Mouse (Mus musculus) thymus, adult 2 months (tissue): ENCODE measurements at regions not wholly inside any gene's neighbourhood (a gene's known extent, or its start where the extent isn't known, plus 50 kb on each side); places are given as distances from the start of the nearest gene placed in this dataset.

Experiments
- DNase-seq: peaks from one replicate; pipeline ENCODE4 v3.0.0; 2021
- H3K27ac ChIP-seq: fragments of 200-500 bp; 2 replicates; pipeline ENCODE4 v1.5.1; 2012; ENCODE audit warnings: low read length, control low read depth; ENCODE audit not compliant: control insufficient read depth, insufficient read depth
- H3K27me3 ChIP-seq: fragments of 200-500 bp; 2 replicates; pipeline ENCODE4 v1.6.1; 2012; ENCODE audit warnings: mild to moderate bottlenecking, low read length, moderate library complexity, mixed read lengths; ENCODE audit not compliant: control insufficient read depth, insufficient read depth
- H3K36me3 ChIP-seq: fragments of 200-500 bp; 2 replicates; pipeline ENCODE4 v1.6.1; 2012; ENCODE audit warnings: mild to moderate bottlenecking, low read length, moderate library complexity; ENCODE audit not compliant: control insufficient read depth, insufficient read depth
- H3K4me1 ChIP-seq: fragments of 200-500 bp; replicated peaks from 2 replicates; pipeline ENCODE4 v1.6.1; 2012; ENCODE audit warnings: low read length; ENCODE audit not compliant: control insufficient read depth, insufficient read depth
- H3K4me3 ChIP-seq: fragments of 200-500 bp; 2 replicates; pipeline ENCODE4 v1.5.1; 2012; ENCODE audit warnings: mild to moderate bottlenecking, low read length, control low read depth, moderate library complexity; ENCODE audit not compliant: control insufficient read depth, insufficient read depth
- CTCF ChIP-seq: fragments of 200-500 bp; IDR thresholded peaks from 2 replicates; pipeline ENCODE4 v1.5.1; 2012; ENCODE audit warnings: mild to moderate bottlenecking, control low read depth, low read length, moderate library complexity, borderline replicate concordance; ENCODE audit not compliant: control insufficient read depth, poor library complexity, insufficient read depth; ENCODE audit errors: extremely low read depth
- POLR2A ChIP-seq: fragments of 200-500 bp; IDR thresholded peaks from 2 replicates; pipeline ENCODE4 v1.6.1; 2012; ENCODE audit warnings: mild to moderate bottlenecking, low read length, control low read depth, moderate library complexity; ENCODE audit not compliant: control insufficient read depth, poor library complexity, insufficient read depth; ENCODE audit errors: extremely low read depth
- WGBS: fragments of 180-500 bp; shearing (Covaris S2); methylation state at CpG from one replicate; pipeline ENCODE4 v1.1.7; 2018; 5-methylcytosine and 5-hydroxymethylcytosine counted together

DNA sequence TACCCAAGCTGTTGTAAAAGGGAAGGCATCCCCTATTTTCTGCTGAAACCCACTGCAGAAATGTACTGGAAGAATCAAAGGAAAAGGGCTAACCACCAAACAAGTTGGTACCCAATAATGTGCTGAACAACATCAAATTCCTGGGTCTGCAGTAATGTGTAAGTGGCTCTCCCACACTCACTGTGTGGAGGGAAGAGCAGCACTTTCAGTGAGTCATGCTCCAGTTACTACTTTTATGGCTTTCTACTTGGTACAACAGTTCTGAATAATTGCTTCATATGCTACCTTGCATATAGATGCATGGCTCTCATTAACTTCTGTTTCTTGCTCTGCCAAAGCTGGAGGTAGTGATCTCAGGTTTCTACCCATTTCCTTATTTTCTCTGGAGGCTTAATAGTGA, 427.8 kb downstream of the 1700129C05Rik start:
- Histone ChIP-seq H3K27me3 (no peaks in the 10 kb centered on the region), H3K4me3 (no peak overlapping the region), H3K36me3 (no peaks in the 10 kb centered on the region), H3K4me1 (no peaks in the 10 kb centered on the region), H3K27ac (no peak overlapping the region)
- no peak for DNase-seq
- TF ChIP-seq CTCF, result no peak
- no peak for TF ChIP-seq POLR2A

DNA sequence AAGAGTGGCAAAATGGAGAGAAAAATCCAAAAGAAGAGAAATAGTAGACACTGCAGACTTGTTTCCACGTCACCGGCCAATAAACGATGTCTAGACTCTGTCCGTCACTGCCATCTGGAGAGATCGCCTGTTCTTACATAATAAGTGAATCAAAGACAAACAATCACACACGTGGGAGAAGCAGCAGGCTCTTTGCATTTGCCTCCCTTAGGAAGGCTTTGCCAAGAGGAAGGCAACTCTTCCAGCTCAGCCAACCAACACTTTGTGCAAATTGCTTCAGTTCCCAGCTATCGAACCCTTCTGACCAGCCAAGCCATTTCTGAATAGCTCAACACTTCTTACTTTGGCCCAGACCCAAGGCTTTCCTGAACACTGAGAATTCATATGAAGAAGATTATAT, 432.8 kb downstream of the 1700129C05Rik start:
- H3K4me3 ChIP-seq, result no peak overlapping the region
- DNase-seq, result no peak
- H3K36me3 ChIP-seq, result no peaks in the 10 kb centered on the region
- H3K4me1 ChIP-seq, result no peaks in the 10 kb centered on the region
- H3K27me3 ChIP-seq, result no peaks in the 10 kb centered on the region
- TF ChIP-seq CTCF (no peak), POLR2A (no peak)
- no peak overlapping the region for H3K27ac ChIP-seq
- 90% methylated on average over 7 of the region's 7 CpGs for WGBS

DNA sequence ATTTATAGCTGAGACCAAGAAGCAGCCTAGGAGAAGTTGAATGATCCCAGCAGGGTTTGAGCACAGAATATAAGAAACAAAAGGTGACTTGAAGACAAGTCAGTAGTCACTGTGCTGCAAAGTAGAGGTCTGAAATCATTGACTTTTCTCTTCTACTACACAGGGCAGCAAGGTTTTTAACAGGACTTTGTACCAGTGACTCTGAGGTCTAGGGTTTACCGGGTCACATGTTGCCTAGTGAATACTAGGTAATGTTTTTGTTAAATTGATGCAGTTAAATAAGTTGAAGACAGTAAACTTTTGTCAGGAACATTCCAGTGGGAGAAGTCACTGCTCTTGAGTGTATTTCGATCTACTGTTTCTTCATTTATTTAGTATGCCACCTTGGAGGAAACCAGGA, 433.4 kb downstream of the 1700129C05Rik start:
- no peak for DNase-seq
- WGBS, result 92% methylated on average over 2 of the region's 2 CpGs
- TF ChIP-seq POLR2A (no peak), CTCF (no peak)
- no peaks in the 10 kb centered on the region for H3K27me3 ChIP-seq
- no peak overlapping the region for H3K27ac ChIP-seq
- no peaks in the 10 kb centered on the region for H3K4me1 ChIP-seq
- H3K4me3 ChIP-seq, result no peak overlapping the region
- no peaks in the 10 kb centered on the region for H3K36me3 ChIP-seq

DNA sequence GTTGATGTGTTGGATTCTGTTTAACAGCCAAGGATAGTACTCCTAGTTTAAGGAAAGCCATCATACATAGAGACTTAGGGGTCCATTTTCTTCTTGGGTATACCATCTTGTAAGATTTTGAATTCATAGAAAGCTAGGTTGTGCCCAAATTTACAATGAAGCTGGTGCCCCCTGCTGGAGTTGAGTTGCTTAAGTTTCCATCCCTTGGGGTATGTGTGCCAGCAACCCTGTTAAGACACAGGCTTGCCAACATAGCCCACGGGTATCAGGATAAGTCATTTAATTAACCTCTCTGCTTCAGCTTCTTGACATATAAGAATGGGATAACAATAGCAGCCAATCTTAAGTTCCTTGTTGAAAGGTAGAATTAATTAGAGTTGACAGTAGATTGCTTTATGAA, 440.9 kb downstream of the 1700129C05Rik start:
- 27% methylated on average over 1 of the region's 1 CpGs for WGBS
- Histone ChIP-seq H3K27me3 (no peaks in the 10 kb centered on the region), H3K4me1 (no peaks in the 10 kb centered on the region), H3K27ac (no peak overlapping the region), H3K36me3 (no peaks in the 10 kb centered on the region), H3K4me3 (no peak overlapping the region)
- TF ChIP-seq CTCF (no peak), POLR2A (no peak)
- peak; percentile 3 for DNase-seq

DNA sequence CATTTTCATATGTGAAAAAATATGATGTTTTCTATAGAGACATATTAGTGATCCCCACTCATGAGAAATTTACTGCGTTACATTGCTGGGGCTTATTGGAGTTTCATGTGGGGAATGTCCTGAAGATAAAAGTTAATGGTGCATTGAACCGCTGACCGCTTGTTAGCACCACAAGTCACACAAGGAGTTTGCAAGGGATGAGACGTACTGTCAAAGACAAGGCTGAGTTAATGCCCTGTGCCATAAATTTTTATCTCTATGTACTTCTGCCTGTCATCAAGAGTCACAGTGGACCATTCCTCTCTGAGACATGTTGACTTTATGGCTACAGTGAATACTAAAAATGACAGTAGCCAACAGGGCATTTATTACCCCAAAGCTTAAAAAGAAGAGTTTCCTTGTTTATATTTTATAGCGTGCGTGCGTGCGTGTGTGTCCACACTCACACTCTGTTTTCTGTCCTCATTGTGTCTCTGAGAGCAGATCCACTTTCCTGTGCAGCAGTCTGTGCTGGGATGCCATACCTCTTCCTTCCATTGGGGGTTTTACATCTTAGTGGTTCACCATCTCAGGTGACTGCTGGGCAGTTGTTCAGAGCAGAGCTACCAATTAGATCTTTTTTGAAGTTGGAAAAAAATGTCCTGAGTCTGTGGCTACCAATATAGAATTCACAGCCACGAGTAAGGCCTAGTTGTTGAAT, 451.4 kb downstream of the 1700129C05Rik start:
- 93% methylated on average over 9 of the region's 9 CpGs for WGBS
- TF ChIP-seq CTCF (no peak), POLR2A (no peak)
- no peaks in the 10 kb centered on the region for H3K4me1 ChIP-seq
- no peaks in the 10 kb centered on the region for H3K36me3 ChIP-seq
- DNase-seq, result no peak
- H3K27me3 ChIP-seq, result no peaks in the 10 kb centered on the region
- H3K4me3 ChIP-seq, result no peak overlapping the region
- no peak overlapping the region for H3K27ac ChIP-seq

DNA sequence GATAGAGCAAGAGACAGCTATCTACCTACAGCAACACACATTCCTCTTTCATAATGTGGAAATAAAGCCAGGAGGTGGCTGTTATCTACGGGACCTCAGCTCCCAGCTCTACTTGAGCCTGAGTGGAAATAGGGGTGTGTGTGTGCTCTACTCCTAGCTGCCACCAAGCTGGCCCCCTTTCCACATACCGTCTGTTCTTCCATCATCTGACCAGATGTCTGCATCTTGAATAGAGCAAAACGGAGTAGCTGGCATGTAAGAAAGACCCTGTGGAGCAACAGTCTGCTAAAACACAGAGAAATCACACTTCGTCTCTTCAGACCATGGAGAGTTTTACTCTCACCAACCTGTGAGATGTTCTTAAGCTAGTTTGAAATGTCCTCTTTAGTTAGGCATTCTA, 454.9 kb downstream of the 1700129C05Rik start:
- Histone ChIP-seq H3K4me1 (no peaks in the 10 kb centered on the region), H3K27ac (no peak overlapping the region), H3K27me3 (no peaks in the 10 kb centered on the region), H3K4me3 (no peak overlapping the region), H3K36me3 (no peaks in the 10 kb centered on the region)
- DNase-seq, result no peak
- WGBS, result 92% methylated on average over 4 of the region's 4 CpGs
- TF ChIP-seq CTCF (no peak), POLR2A (no peak)

DNA sequence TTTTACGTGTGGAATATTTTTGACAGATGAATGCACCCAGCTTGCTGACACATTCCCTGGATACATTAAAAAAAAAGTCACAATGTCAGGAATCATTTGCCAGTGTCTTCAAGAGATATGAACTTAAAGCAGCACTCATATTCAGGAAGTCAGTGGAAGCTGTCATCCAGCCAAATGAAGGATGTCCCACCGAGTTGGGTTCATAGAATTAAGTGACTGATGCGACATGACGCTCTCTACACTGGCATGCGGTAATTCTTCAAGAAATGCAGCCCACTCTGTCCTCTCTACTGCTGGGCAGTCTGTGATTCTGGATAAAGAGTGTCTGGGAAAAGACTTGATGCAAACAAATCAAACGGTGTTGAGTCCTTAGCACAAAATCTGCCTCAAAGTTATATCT, 463.9 kb downstream of the 1700129C05Rik start:
- TF ChIP-seq POLR2A (no peak), CTCF (no peak)
- no peak for DNase-seq
- H3K4me1 ChIP-seq, result no peaks in the 10 kb centered on the region
- no peaks in the 10 kb centered on the region for H3K36me3 ChIP-seq
- H3K27me3 ChIP-seq, result no peaks in the 10 kb centered on the region
- no peak overlapping the region for H3K27ac ChIP-seq
- 86% methylated on average over 6 of the region's 6 CpGs for WGBS
- H3K4me3 ChIP-seq, result no peak overlapping the region

DNA sequence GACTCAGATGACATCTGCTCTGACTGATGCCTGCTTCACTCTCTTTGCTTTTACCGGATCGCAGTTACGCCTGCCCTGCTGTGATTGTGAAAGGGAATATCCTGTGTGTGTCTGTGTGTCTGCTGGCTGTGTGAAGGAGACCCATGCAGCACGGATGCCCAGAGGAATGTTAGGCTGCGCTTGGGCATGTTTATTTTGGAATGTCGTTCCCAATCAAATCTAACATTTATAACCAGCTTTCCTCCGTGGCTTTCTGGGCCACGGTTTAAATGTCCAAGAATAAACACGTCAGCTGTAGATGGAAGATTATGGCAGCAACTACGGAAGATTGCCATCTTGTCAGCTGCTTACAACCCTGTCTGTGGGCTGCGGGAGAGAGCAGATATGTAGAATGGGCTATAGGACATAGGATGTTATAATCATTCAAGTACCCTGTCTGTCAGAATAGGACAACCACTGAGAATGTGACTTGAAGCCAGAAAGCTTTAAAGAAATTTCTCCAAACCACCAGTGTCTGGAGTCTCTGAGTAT, 464.5 kb downstream of the 1700129C05Rik start:
- DNase-seq, result no peak
- WGBS, result 81% methylated on average over 11 of the region's 11 CpGs
- H3K4me3 ChIP-seq, result no peak overlapping the region
- TF ChIP-seq POLR2A, result no peak
- no peak for TF ChIP-seq CTCF
- no peak overlapping the region for H3K27ac ChIP-seq
- no peaks in the 10 kb centered on the region for H3K27me3 ChIP-seq
- no peaks in the 10 kb centered on the region for H3K4me1 ChIP-seq
- H3K36me3 ChIP-seq, result no peaks in the 10 kb centered on the region
